Mouse (Mus musculus): Measurements from ENCODE around the gene Rnps1. TPM values are rescaled to one million over a fixed set of nuclear protein-coding genes. Genes with fewer than 3 reads are reported as not detected.
A peak's percentile ranks its signal among the peaks of the same experiment; 100 is the strongest.

Gene Rnps1
- total RNA-seq (2014; rRNA removed) = 234 and 244 TPM in 2 replicates
- polyA plus RNA-seq (2015; fragmentation: Nextera tagmentation; extraction: Ambion mirVana) = 287 and 295 TPM in 2 replicates

GRCm38 (mm10) chr17:24414230-24414976, at the start of gene Rnps1:
Gene Rnps1 (plus strand): TSS chr17:24414565.
- no peaks in the 10 kb centered on the region for H3K9me3 ChIP-seq (ENCODE audit: low read length)
- DNase-seq (ENCODE audit: low spot score) = peak; percentile 100
- peak within 1 kb of the TSS; percentile 87 for H3K9ac ChIP-seq (replicated peaks; ENCODE audit: low read length)
- peaks cover 9% of the 10 kb centered on the region; the same call in 1 of the 2 replicates for H3K4me1 ChIP-seq (ENCODE audit: insufficient read depth, low read length)
- peaks cover 27% of the 10 kb centered on the region for H3K36me3 ChIP-seq (ENCODE audit: insufficient read depth, low read length)
- WGBS = under 1% methylated on average over 63 of the region's 64 CpGs
- no peaks in the 10 kb centered on the region for H3K27me3 ChIP-seq (ENCODE audit: insufficient read depth, low read length)
- peak within 1 kb of the TSS; percentile 78 for H3K4me3 ChIP-seq (ENCODE audit: low read length)
- peak within 1 kb of the TSS; percentile 92 for H3K27ac ChIP-seq
- ATAC-seq = peak; percentile 96
- peak within 1 kb of the TSS; percentile 79 for H3K4me2 ChIP-seq (ENCODE audit: low read depth, low read length)
- no peak; the same call in 1 of the 2 replicates for TF ChIP-seq CTCF (IDR thresholded peaks at IDR 0.05; ENCODE audit: low read depth)

GRCm38 (mm10) chr17:24365863-24366262, 48.5 kb upstream of the Rnps1 start:
- no peak overlapping the region for H3K4me2 ChIP-seq (ENCODE audit: low read depth, low read length)
- H3K27ac ChIP-seq = no peak overlapping the region
- H3K9ac ChIP-seq (replicated peaks; ENCODE audit: low read length) = no peak overlapping the region
- ATAC-seq = no peak
- WGBS = 32% methylated on average over 13 of the region's 13 CpGs
- H3K9me3 ChIP-seq (ENCODE audit: low read length) = no peaks in the 10 kb centered on the region
- no peaks in the 10 kb centered on the region for H3K4me1 ChIP-seq (ENCODE audit: insufficient read depth, low read length)
- TF ChIP-seq CTCF (IDR thresholded peaks at IDR 0.05; ENCODE audit: low read depth) = no peak
- no peaks in the 10 kb centered on the region for H3K27me3 ChIP-seq (ENCODE audit: insufficient read depth, low read length)
- H3K4me3 ChIP-seq (ENCODE audit: low read length) = no peak overlapping the region
- no peak for DNase-seq (ENCODE audit: low spot score)
- peaks cover 30% of the 10 kb centered on the region; the same call in 1 of the 2 replicates for H3K36me3 ChIP-seq (ENCODE audit: insufficient read depth, low read length)

- H3K4me3 ChIP-seq (ENCODE audit: low read length) = no peak overlapping the region
- no peaks in the 10 kb centered on the region for H3K4me1 ChIP-seq (ENCODE audit: insufficient read depth, low read length)
- no peak for TF ChIP-seq CTCF (IDR thresholded peaks at IDR 0.05; ENCODE audit: low read depth)
- no peak for ATAC-seq
- H3K9ac ChIP-seq (replicated peaks; ENCODE audit: low read length) = no peak overlapping the region
- H3K27me3 ChIP-seq (ENCODE audit: insufficient read depth, low read length) = no peaks in the 10 kb centered on the region
- DNase-seq (ENCODE audit: low spot score) = no peak
- WGBS = 89% methylated on average over 4 of the region's 5 CpGs
- no peaks in the 10 kb centered on the region for H3K9me3 ChIP-seq (ENCODE audit: low read length)
- no peak overlapping the region for H3K4me2 ChIP-seq (ENCODE audit: low read depth, low read length)
- no peak overlapping the region for H3K27ac ChIP-seq
- peaks cover 52% of the 10 kb centered on the region for H3K36me3 ChIP-seq (ENCODE audit: insufficient read depth, low read length)
These were observed 39.2 kb upstream of the Rnps1 start for GRCm38 (mm10) chr17:24375094-24375712.

GRCm38 (mm10) chr17:24375886-24376285, 38.5 kb upstream of the Rnps1 start:
- Histone ChIP-seq H3K36me3 (ENCODE audit: insufficient read depth, low read length) (peaks cover 48% of the 10 kb centered on the region), H3K9ac (replicated peaks; ENCODE audit: low read length) (no peak overlapping the region), H3K9me3 (ENCODE audit: low read length) (no peaks in the 10 kb centered on the region), H3K27ac (no peak overlapping the region), H3K4me3 (ENCODE audit: low read length) (no peak overlapping the region), H3K4me1 (ENCODE audit: insufficient read depth, low read length) (no peaks in the 10 kb centered on the region), H3K4me2 (ENCODE audit: low read depth, low read length) (no peak overlapping the region), H3K27me3 (ENCODE audit: insufficient read depth, low read length) (no peaks in the 10 kb centered on the region)
- DNase-seq (ENCODE audit: low spot score) = no peak
- no peak for ATAC-seq
- 93% methylated on average over 6 of the region's 6 CpGs for WGBS
- no peak for TF ChIP-seq CTCF (IDR thresholded peaks at IDR 0.05; ENCODE audit: low read depth)

GRCm38 (mm10) chr17:24378496-24378895, 35.9 kb upstream of the Rnps1 start:
- 93% methylated on average over 2 of the region's 2 CpGs for WGBS
- no peak overlapping the region for H3K9ac ChIP-seq (replicated peaks; ENCODE audit: low read length)
- no peak for DNase-seq (ENCODE audit: low spot score)
- H3K4me2 ChIP-seq (ENCODE audit: low read depth, low read length) = no peak overlapping the region
- H3K4me3 ChIP-seq (ENCODE audit: low read length) = no peak overlapping the region
- ATAC-seq = no peak
- H3K27ac ChIP-seq = no peak overlapping the region
- peaks cover 49% of the 10 kb centered on the region for H3K36me3 ChIP-seq (ENCODE audit: insufficient read depth, low read length)
- H3K27me3 ChIP-seq (ENCODE audit: insufficient read depth, low read length) = no peaks in the 10 kb centered on the region
- TF ChIP-seq CTCF (IDR thresholded peaks at IDR 0.05; ENCODE audit: low read depth) = no peak
- H3K4me1 ChIP-seq (ENCODE audit: insufficient read depth, low read length) = no peaks in the 10 kb centered on the region
- H3K9me3 ChIP-seq (ENCODE audit: low read length) = no peaks in the 10 kb centered on the region

GRCm38 (mm10) chr17:24383789-24384188, 30.6 kb upstream of the Rnps1 start:
- ATAC-seq (no peak), DNase-seq (ENCODE audit: low spot score) (no peak)
- no peak overlapping the region for H3K9ac ChIP-seq (replicated peaks; ENCODE audit: low read length)
- no peak overlapping the region for H3K4me3 ChIP-seq (ENCODE audit: low read length)
- no peaks in the 10 kb centered on the region for H3K27me3 ChIP-seq (ENCODE audit: insufficient read depth, low read length)
- 76% methylated on average over 8 of the region's 8 CpGs for WGBS
- H3K4me1 ChIP-seq (ENCODE audit: insufficient read depth, low read length) = no peaks in the 10 kb centered on the region
- peaks cover 64% of the 10 kb centered on the region for H3K36me3 ChIP-seq (ENCODE audit: insufficient read depth, low read length)
- H3K27ac ChIP-seq = no peak overlapping the region
- no peak overlapping the region for H3K4me2 ChIP-seq (ENCODE audit: low read depth, low read length)
- TF ChIP-seq CTCF (IDR thresholded peaks at IDR 0.05; ENCODE audit: low read depth) = no peak
- H3K9me3 ChIP-seq (ENCODE audit: low read length) = no peaks in the 10 kb centered on the region

- H3K27me3 ChIP-seq (ENCODE audit: insufficient read depth, low read length) = no peaks in the 10 kb centered on the region
- no peak for DNase-seq (ENCODE audit: low spot score)
- no peaks in the 10 kb centered on the region for H3K9me3 ChIP-seq (ENCODE audit: low read length)
- H3K4me1 ChIP-seq (ENCODE audit: insufficient read depth, low read length) = no peaks in the 10 kb centered on the region
- peaks cover 48% of the 10 kb centered on the region for H3K36me3 ChIP-seq (ENCODE audit: insufficient read depth, low read length)
- ATAC-seq = no peak
- no peak overlapping the region for H3K4me3 ChIP-seq (ENCODE audit: low read length)
- H3K4me2 ChIP-seq (ENCODE audit: low read depth, low read length) = no peak overlapping the region
- WGBS = 92% methylated on average over 5 of the region's 5 CpGs
- no peak overlapping the region for H3K27ac ChIP-seq
- H3K9ac ChIP-seq (replicated peaks; ENCODE audit: low read length) = no peak overlapping the region
- no peak for TF ChIP-seq CTCF (IDR thresholded peaks at IDR 0.05; ENCODE audit: low read depth)
These were observed 25.7 kb upstream of the Rnps1 start for GRCm38 (mm10) chr17:24388711-24389110.

Data from hindbrain, postnatal 0 days (tissue).